Comparison of ENCODE assay signal across 13 mouse cellular contexts in the genomic region with DNA sequence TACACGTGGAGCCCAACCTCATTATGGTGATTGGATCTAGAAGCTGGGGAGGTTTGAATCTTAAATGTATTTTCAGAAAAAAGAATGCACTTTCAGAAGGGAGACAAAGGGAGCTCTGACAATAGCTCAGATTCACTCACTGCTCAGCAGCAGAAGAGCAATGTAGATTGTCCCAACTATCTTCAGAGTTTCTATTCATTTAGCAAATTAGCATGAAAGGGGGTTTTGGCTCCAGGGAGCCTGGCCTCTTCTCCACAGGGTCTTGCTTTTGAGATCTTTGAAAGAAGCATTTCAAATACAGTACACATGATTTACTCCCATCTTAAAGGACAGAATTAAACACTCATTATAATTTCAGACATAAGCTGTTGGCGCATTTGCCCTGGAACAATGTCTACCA.
DNase-seq lines count a peak whose midpoint lies in the region; ATAC-seq lines count a peak whose summit lies in the region.
"Had no signal": no experiment of that assay in that cellular context is flagged by ENCODE, and none has a peak within 500 bp of the region (broad histone marks: within the 10 kb centered on the region; RNA-seq: fewer than 3 reads in every experiment).

No protein-coding gene starts in this region.

- H3K27me3 ChIP-seq in forebrain, embryonic 14.5 days (replicated peaks; ENCODE audit: control insufficient read depth, insufficient read depth, low read length) = no peaks in the 10 kb centered on the region
- H3K27me3 ChIP-seq in hindbrain, embryonic 15.5 days = no peaks in the 10 kb centered on the region
- no peaks in the 10 kb centered on the region for H3K27me3 ChIP-seq in midbrain, embryonic 15.5 days (replicated peaks)
- H3K27me3 ChIP-seq: limb, embryonic 13.5 days had no signal

- no peak overlapping the region for H3K9ac ChIP-seq in forebrain, embryonic 14.5 days (ENCODE audit: low read length)
- H3K9ac ChIP-seq in hindbrain, embryonic 15.5 days = no peak overlapping the region
- H3K9ac ChIP-seq in midbrain, embryonic 15.5 days = no peak overlapping the region
- H3K9ac ChIP-seq: limb, embryonic 13.5 days had no signal

- H3K4me1 ChIP-seq in forebrain, embryonic 14.5 days (ENCODE audit: control insufficient read depth, insufficient read depth, low read length) = peaks cover 16% of the 10 kb centered on the region
- peaks cover 22% of the 10 kb centered on the region for H3K4me1 ChIP-seq in hindbrain, embryonic 15.5 days (replicated peaks)
- H3K4me1 ChIP-seq in midbrain, embryonic 15.5 days = peaks cover 14% of the 10 kb centered on the region
- H3K4me1 ChIP-seq: limb, embryonic 13.5 days had no signal

- peak; percentile 10 for DNase-seq in ZHBTc4 (ENCODE audit: low read depth, low spot score)
- DNase-seq in forebrain, embryonic 14.5 days (ENCODE audit: low spot score) = peak; percentile 58
- no peak for DNase-seq in lung, postnatal 4 days
- DNase-seq in adrenal gland, postnatal 25 days = no peak
- no peak for DNase-seq in adrenal gland, postnatal 10 days
- DNase-seq: cerebellum, adult 11 months; heart, adult 18-20 months had no signal

- H3K9me3 ChIP-seq in forebrain, embryonic 14.5 days (replicated peaks; ENCODE audit: control insufficient read depth, low read length) = no peaks in the 10 kb centered on the region
- H3K9me3 ChIP-seq in hindbrain, embryonic 15.5 days = no peaks in the 10 kb centered on the region
- no peaks in the 10 kb centered on the region for H3K9me3 ChIP-seq in midbrain, embryonic 15.5 days
- H3K9me3 ChIP-seq: limb, embryonic 13.5 days had no signal

- no peak overlapping the region for H3K4me2 ChIP-seq in forebrain, embryonic 14.5 days (ENCODE audit: low read length)
- H3K4me2 ChIP-seq in hindbrain, embryonic 15.5 days = no peak overlapping the region
- no peak overlapping the region for H3K4me2 ChIP-seq in midbrain, embryonic 15.5 days
- H3K4me2 ChIP-seq: limb, embryonic 13.5 days had no signal

- H3K27ac ChIP-seq in forebrain, embryonic 14.5 days (ENCODE audit: low read depth, low read length) = 0 out of 2 replicates have a peak overlapping the region, but pooled peaks have one; percentile 4
- H3K27ac ChIP-seq in hindbrain, embryonic 15.5 days (replicated peaks) = 0 out of 2 replicates have a peak overlapping the region, but pooled peaks have one; percentile 25
- H3K27ac ChIP-seq in midbrain, embryonic 15.5 days = peak overlapping the region; percentile 53
- H3K27ac ChIP-seq: layer of hippocampus, adult 2 months; limb, embryonic 13.5 days; macrophage had no signal

- 3% methylated on average over 2 of the region's 2 CpGs for WGBS in forebrain, embryonic 14.5 days
- 23% methylated on average over 2 of the region's 2 CpGs for WGBS in hindbrain, embryonic 15.5 days
- WGBS in midbrain, embryonic 15.5 days = 12% methylated on average over 2 of the region's 2 CpGs

- no peak overlapping the region for H3K4me3 ChIP-seq in forebrain, embryonic 14.5 days (ENCODE audit: low read depth, low read length)
- H3K4me3 ChIP-seq in hindbrain, embryonic 15.5 days = no peak overlapping the region
- H3K4me3 ChIP-seq in midbrain, embryonic 15.5 days = no peak overlapping the region
- H3K4me3 ChIP-seq: layer of hippocampus, adult 2 months; limb, embryonic 13.5 days had no signal

- no peaks in the 10 kb centered on the region for H3K36me3 ChIP-seq in forebrain, embryonic 14.5 days (ENCODE audit: control insufficient read depth, insufficient read depth, low read length)
- H3K36me3 ChIP-seq in hindbrain, embryonic 15.5 days = no peaks in the 10 kb centered on the region
- H3K36me3 ChIP-seq in midbrain, embryonic 15.5 days (replicated peaks) = no peaks in the 10 kb centered on the region
- H3K36me3 ChIP-seq: limb, embryonic 13.5 days had no signal

- ATAC-seq in forebrain, embryonic 14.5 days = peak; percentile 66
- ATAC-seq in hindbrain, embryonic 15.5 days (ENCODE audit: low FRiP score, low read depth) = no peak
- peak; percentile 42; the same call in 1 of the 2 replicates for ATAC-seq in midbrain, embryonic 15.5 days (replicated peaks)
- ATAC-seq: inflammation-experienced regulatory T-cells, adult 6 months had no signal

Comparison
In these comparisons a context has a peak if more than half of its experiments do, and no peak if none do; other contexts are left out.
1. DNase-seq: peak in ZHBTc4 (single experiment) and forebrain, embryonic 14.5 days (single experiment); none in lung, postnatal 4 days (0 of 2), adrenal gland, postnatal 25 days (single experiment) and adrenal gland, postnatal 10 days (single experiment).
2. Peak in every context shown above with its lines, with median percentiles within 50 percentile points of each other: H3K27ac ChIP-seq.